Mouse (Mus musculus): Measurements from ENCODE around the gene Hcar2.

The Hcar2 gene

GRCm38 (mm10) chr5:123862374-123863350, 2.6 kb downstream of the Hcar2 start:
- WGBS = 46% methylated on average over 15 of the region's 15 CpGs

- 86% methylated on average over 11 of the region's 11 CpGs for WGBS
Observed at GRCm38 (mm10) chr5:123858798-123859197, 6.5 kb downstream of the Hcar2 start.

DNA sequence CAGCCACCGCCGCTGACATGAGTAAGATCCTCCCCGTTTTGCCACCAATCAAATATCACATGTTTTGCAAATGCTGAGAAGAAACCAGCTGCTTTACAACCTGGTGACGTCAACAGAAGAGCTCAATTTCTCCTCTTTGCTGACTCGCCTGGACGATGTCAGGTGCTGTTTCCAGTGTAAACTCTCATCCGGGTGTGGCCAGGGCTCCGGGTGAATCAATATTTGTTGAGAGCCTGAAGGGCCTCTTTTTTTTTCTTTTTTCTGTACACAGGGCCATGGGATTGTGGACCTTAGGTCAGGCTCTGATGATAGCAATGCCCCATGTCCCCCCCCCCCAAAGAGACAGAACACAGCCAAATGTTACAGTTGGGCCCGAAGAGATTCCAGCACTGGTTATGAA, 10.8 kb downstream of the Hcar2 start:
- WGBS = 90% methylated on average over 9 of the region's 9 CpGs

- WGBS = 89% methylated on average over 11 of the region's 11 CpGs
Observed at GRCm38 (mm10) chr5:123853877-123854504, 11.3 kb downstream of the Hcar2 start.

DNA sequence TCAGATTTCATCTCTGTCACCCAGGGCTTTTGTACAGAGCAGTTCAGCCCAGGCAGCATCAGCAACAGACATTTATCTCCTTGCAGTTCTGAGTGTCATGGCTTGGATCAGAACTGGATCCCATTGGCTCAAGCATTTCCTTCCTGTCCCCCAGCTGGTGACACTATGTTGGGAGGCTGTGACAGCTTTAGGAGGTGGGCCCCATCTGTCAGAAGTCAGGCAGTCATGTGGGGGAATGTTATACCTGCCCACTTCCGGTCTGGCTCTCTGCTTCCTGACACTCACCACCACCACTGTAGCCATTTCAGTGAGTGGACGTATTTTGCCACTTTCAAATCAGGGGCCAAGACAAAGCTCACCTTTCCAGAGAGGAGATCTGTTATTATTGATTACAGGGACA, 13.9 kb downstream of the Hcar2 start:
- WGBS = 69% methylated on average over 2 of the region's 2 CpGs

- 90% methylated on average over 14 of the region's 14 CpGs for WGBS
Observed at GRCm38 (mm10) chr5:123844316-123844715, 21.0 kb downstream of the Hcar2 start.

- WGBS = 44% methylated on average over 4 of the region's 4 CpGs
Observed at GRCm38 (mm10) chr5:123843816-123844215, 21.5 kb downstream of the Hcar2 start.

DNA sequence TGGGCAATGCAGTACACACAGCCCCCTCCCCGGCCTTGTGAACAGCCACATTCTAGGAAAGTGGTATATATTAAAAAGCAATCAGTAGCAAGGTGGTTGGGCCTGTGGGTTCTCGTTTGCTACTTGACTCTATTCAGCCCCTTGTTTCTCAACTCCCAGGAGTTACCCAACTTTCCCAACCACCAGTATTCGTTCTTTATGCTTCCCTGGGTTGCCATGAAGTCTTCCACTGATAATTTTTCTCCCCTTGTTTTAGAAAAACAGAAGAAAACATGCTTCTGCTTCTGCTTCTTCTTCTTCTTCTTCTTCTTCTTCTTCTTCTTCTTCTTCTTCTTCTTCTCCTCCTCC, 22.4 kb downstream of the Hcar2 start:
- WGBS = 85% methylated on average over 3 of the region's 3 CpGs

- WGBS = 69% methylated on average over 11 of the region's 11 CpGs
Observed at GRCm38 (mm10) chr5:123842221-123842934, 22.9 kb downstream of the Hcar2 start.

- WGBS = 70% methylated on average over 4 of the region's 4 CpGs
Observed at GRCm38 (mm10) chr5:123837371-123837770, 27.9 kb downstream of the Hcar2 start.

GRCm38 (mm10) chr5:123834836-123835235, 30.5 kb downstream of the Hcar2 start:
- WGBS = 85% methylated on average over 3 of the region's 3 CpGs

DNA sequence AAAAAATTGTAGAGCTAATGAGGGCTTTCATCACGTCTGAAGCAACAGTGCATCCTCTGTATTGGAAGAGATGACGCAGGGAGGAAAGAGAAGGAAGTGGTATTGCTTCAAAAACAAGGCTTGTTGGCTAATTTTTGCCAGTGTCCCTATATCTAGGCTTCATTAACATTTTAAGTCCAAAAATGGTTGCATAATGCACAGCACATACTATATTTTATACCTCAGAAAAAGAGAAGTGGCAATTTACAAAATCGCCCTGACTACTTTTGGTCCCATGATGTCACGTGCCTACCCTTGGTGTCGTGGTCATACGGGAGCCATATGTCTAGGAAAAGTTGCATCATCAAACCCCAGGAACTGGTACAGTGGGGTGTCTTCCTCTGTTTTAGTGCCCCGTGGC, 33.0 kb downstream of the Hcar2 start:
- WGBS = 66% methylated on average over 7 of the region's 7 CpGs

DNA sequence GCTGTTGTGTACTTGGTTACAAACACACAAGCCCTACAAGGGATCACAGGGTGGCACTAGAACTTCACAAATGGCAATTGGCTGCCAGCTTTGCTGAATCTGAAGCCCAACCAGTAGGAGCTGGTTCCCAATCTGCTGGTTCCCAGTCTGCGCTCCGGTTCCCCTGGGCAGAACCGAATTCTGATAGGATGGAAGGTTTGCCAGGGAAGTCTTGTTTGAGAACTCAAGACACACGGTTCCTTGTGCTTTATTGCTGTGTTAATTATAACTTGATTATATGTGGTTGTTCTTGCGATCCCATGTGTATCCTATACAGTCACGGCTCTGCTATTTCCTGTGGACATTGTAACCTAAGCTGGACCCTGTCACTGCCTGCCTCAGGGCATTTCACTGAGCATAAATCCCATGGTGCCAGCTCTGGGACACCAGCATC, 37.6 kb downstream of the Hcar2 start:
- 48% methylated on average over 6 of the region's 6 CpGs for WGBS

DNA sequence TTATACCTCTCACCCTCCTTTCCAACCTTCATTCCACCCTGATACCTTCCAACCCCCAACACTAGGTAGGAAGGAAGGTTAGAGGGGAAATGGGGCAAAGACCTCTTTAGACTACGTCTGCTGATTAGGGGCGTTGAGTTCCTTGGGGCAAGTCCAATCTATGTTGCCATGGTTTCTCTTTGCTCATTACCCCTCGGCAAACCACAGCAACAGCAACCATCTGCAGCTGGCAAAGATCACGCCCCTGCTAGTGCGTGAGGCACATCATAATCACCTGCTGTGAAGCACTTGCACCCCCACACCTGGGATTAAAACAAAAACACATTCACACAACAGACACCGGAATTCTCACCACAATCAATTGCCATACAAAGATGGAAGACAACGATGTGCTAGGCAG, 42.6 kb downstream of the Hcar2 start:
- 36% methylated on average over 7 of the region's 7 CpGs for WGBS

- WGBS = 77% methylated on average over 3 of the region's 3 CpGs
Observed at GRCm38 (mm10) chr5:123821264-123821571, 44.1 kb downstream of the Hcar2 start.

DNA sequence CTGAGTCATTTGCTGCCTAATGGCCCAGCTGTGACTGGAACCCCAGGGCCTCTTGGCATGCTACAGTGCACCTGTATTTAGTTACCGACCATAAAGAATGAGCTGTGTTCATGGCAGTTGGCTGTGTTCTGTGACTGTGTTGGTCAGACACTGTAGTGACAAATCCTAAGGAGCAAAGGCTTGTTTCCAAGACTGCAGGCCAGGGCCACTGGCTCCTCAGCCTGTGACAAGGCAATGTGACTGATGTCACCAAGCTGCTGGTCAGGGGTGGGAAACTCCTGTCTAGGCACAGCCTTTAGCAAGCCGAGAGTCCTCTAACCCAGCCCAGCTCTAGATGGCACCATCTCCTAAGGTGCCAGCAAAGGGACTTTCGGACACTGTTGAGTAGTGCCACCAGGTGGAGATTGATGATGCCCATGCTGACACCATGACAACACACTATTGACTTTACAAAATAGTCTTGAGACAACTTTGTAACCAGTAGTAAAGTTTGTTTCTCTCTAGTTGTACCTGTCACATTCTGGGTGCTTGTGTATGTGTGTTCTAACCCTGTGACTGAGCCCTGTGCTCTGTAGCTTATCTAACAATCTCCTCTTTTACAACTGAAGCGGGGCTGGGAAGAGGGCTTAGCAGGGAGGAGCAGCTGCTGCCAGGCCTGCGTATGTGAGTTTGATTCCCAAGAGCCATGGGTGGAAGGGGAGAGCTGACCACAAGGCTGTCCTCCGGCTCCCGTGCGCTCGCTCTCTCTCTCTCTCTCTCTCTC, 44.6 kb downstream of the Hcar2 start:
- WGBS = 88% methylated on average over 9 of the region's 9 CpGs

GRCm38 (mm10) chr5:123818941-123819577, 46.2 kb downstream of the Hcar2 start:
- WGBS = 57% methylated on average over 19 of the region's 19 CpGs

DNA sequence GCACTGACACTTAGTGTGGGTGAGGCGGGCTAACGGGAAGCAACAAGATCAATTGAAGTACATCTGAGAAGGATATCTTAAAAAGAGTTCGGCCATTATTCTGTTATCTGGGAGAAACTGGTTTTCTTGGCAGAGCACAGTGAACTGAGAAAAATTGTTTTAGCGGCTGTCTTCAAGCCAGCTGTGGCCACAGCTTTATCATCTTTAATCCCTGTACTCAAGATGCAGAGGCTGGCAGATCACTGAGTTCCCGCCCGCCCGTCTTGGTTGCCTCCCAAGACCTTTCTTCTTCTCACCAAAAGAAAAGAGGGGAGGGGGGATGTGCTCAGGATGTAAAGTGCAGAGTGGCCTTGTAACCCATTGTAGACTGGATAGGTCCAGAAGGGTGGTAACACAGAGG, 48.4 kb downstream of the Hcar2 start:
- WGBS = 76% methylated on average over 7 of the region's 7 CpGs

Measured in cerebral cortex, adult 2 months (tissue).